Mouse (Mus musculus): ENCODE results near the gene Ncan.
"Not testable (repeated sequence)": the region's sequence is repeated elsewhere in the genome, so short reads cannot be mapped to it uniquely, and the experiment has no call there.

The Ncan gene

GRCm38 (mm10) chr8:70087237-70087636 lies 33.4 kb downstream of the Ncan start:
- no peak for ATAC-seq (ENCODE audit: insufficient number of reproducible peaks, low FRiP score, low TSS enrichment)

- no peak for ATAC-seq (ENCODE audit: insufficient number of reproducible peaks, low FRiP score, low TSS enrichment)
Measured at GRCm38 (mm10) chr8:70086151-70086550, 34.5 kb downstream of the Ncan start.

GRCm38 (mm10) chr8:70084191-70085065 lies 36.2 kb downstream of the Ncan start:
- 0 out of 2 replicates have a peak, but pooled peaks have one; percentile 24 for ATAC-seq (ENCODE audit: insufficient number of reproducible peaks, low FRiP score, low TSS enrichment)

- ATAC-seq (ENCODE audit: insufficient number of reproducible peaks, low FRiP score, low TSS enrichment): peak; percentile 72
Measured at GRCm38 (mm10) chr8:70083285-70083684, 37.4 kb downstream of the Ncan start, which contains the start of gene Hapln4. Gene Hapln4, plus strand, starts transcription at chr8:70083457.

- no peak for ATAC-seq (ENCODE audit: insufficient number of reproducible peaks, low FRiP score, low TSS enrichment)
Measured at GRCm38 (mm10) chr8:70081976-70082375, 38.7 kb downstream of the Ncan start.

GRCm38 (mm10) chr8:70073682-70074081 lies 47.0 kb downstream of the Ncan start:
- ATAC-seq (ENCODE audit: insufficient number of reproducible peaks, low FRiP score, low TSS enrichment): no peak

GRCm38 (mm10) chr8:70073120-70073519 lies 47.6 kb downstream of the Ncan start:
- ATAC-seq (ENCODE audit: insufficient number of reproducible peaks, low FRiP score, low TSS enrichment): no peak

- no peak for ATAC-seq (ENCODE audit: insufficient number of reproducible peaks, low FRiP score, low TSS enrichment)
Measured at GRCm38 (mm10) chr8:70072441-70073069, 48.1 kb downstream of the Ncan start, which contains the start of gene Tm6sf2. Gene Tm6sf2, plus strand, starts transcription at chr8:70072924.

GRCm38 (mm10) chr8:70071836-70072440 lies 48.7 kb downstream of the Ncan start:
- no peak for ATAC-seq (ENCODE audit: insufficient number of reproducible peaks, low FRiP score, low TSS enrichment)

- ATAC-seq (ENCODE audit: insufficient number of reproducible peaks, low FRiP score, low TSS enrichment): no peak
Measured at GRCm38 (mm10) chr8:70057721-70058120, 63.0 kb downstream of the Ncan start.

- ATAC-seq (ENCODE audit: insufficient number of reproducible peaks, low FRiP score, low TSS enrichment): not testable (repeated sequence)
Measured at GRCm38 (mm10) chr8:70050434-70050833, 70.2 kb downstream of the Ncan start.

GRCm38 (mm10) chr8:70049662-70050061 lies 71.0 kb downstream of the Ncan start:
- ATAC-seq (ENCODE audit: insufficient number of reproducible peaks, low FRiP score, low TSS enrichment): no peak

GRCm38 (mm10) chr8:70043996-70044395 lies 76.7 kb downstream of the Ncan start:
- no peak for ATAC-seq (ENCODE audit: insufficient number of reproducible peaks, low FRiP score, low TSS enrichment)

Measured in cerebellum, adult (tissue).